Mouse (Mus musculus): ENCODE data around the gene Fndc3a. TPM values are rescaled to one million over a fixed set of nuclear protein-coding genes. Genes with fewer than 3 reads are reported as not detected.

The Fndc3a gene
- total RNA-seq, 2 experiments from 2014 or later = 52.8 to 52.9 TPM

Other genes with a start within 250 kb of the Fndc3a start
- not detected for gene Gm9195, start 218.2 kb downstream of the Fndc3a start, total RNA-seq (2021)